Mouse (Mus musculus): ENCODE measurements around the gene Atp5g2. TPM values are rescaled to one million over a fixed set of nuclear protein-coding genes. Genes with fewer than 3 reads are reported as not detected.
"Not testable (repeated sequence)": the region's sequence is repeated elsewhere in the genome, so short reads cannot be mapped to it uniquely, and the experiment has no call there.

Atp5g2 gene
- polyA plus RNA-seq, 1 experiment from 2014 or later = 64.8 TPM

- H3K36me3 ChIP-seq = peaks cover 14% of the 10 kb centered on the region
- no peaks in the 10 kb centered on the region for H3K9me3 ChIP-seq
- WGBS = 28% methylated on average over 4 of the region's 4 CpGs
- H3K4me1 ChIP-seq = peaks cover 19% of the 10 kb centered on the region
- H3K4me3 ChIP-seq = no peak overlapping the region
- peak overlapping the region; percentile 80 for H3K27ac ChIP-seq
- peak; percentile 87 for DNase-seq (ENCODE audit: low spot score)
- H3K27me3 ChIP-seq (ENCODE audit: insufficient read depth, poor library complexity, severe bottlenecking) = no peaks in the 10 kb centered on the region
Observed at GRCm38 (mm10) chr15:102656658-102657057, 15.5 kb downstream of the Atp5g2 start.

GRCm38 (mm10) chr15:102651928-102652660 is 20.1 kb downstream of the Atp5g2 start:
- not testable (repeated sequence) for H3K9me3 ChIP-seq; H3K27me3 ChIP-seq (ENCODE audit: insufficient read depth, poor library complexity, severe bottlenecking); DNase-seq (ENCODE audit: low spot score); H3K4me3 ChIP-seq; H3K36me3 ChIP-seq; H3K27ac ChIP-seq
- H3K4me1 ChIP-seq = peaks cover 10% of the 10 kb centered on the region; the same call in 1 of the 2 replicates
- 78% methylated on average over 9 of the region's 9 CpGs for WGBS

GRCm38 (mm10) chr15:102651107-102651506 is 21.0 kb downstream of the Atp5g2 start:
- Histone ChIP-seq H3K4me3 (no peak overlapping the region), H3K36me3 (no peaks in the 10 kb centered on the region), H3K4me1 (0 out of 2 replicates have a peak, but pooled peaks cover 2% of the 10 kb centered on the region), H3K27ac (no peak overlapping the region), H3K9me3 (no peaks in the 10 kb centered on the region), H3K27me3 (ENCODE audit: insufficient read depth, poor library complexity, severe bottlenecking) (no peaks in the 10 kb centered on the region)
- no peak for DNase-seq (ENCODE audit: low spot score)
- 78% methylated on average over 3 of the region's 3 CpGs for WGBS

- H3K36me3 ChIP-seq = no peaks in the 10 kb centered on the region
Observed at GRCm38 (mm10) chr15:102635817-102636216, 36.3 kb downstream of the Atp5g2 start.

GRCm38 (mm10) chr15:102634684-102635083 is 37.5 kb downstream of the Atp5g2 start:
- DNase-seq (ENCODE audit: low spot score) = no peak
- no peaks in the 10 kb centered on the region for H3K9me3 ChIP-seq
- no peaks in the 10 kb centered on the region for H3K27me3 ChIP-seq (ENCODE audit: insufficient read depth, poor library complexity, severe bottlenecking)
- H3K4me1 ChIP-seq = no peaks in the 10 kb centered on the region
- H3K36me3 ChIP-seq = no peaks in the 10 kb centered on the region
- no peak overlapping the region for H3K27ac ChIP-seq
- H3K4me3 ChIP-seq = no peak overlapping the region
- WGBS = 91% methylated on average over 8 of the region's 8 CpGs

More at GRCm38 (mm10) chr15:102635817-102636216, 36.3 kb downstream of the Atp5g2 start:
- Histone ChIP-seq H3K27me3 (ENCODE audit: insufficient read depth, poor library complexity, severe bottlenecking) (no peaks in the 10 kb centered on the region), H3K9me3 (no peaks in the 10 kb centered on the region), H3K4me1 (no peaks in the 10 kb centered on the region), H3K27ac (no peak overlapping the region), H3K4me3 (no peak overlapping the region)
- 87% methylated on average over 3 of the region's 3 CpGs for WGBS
- no peak for DNase-seq (ENCODE audit: low spot score)

DNA sequence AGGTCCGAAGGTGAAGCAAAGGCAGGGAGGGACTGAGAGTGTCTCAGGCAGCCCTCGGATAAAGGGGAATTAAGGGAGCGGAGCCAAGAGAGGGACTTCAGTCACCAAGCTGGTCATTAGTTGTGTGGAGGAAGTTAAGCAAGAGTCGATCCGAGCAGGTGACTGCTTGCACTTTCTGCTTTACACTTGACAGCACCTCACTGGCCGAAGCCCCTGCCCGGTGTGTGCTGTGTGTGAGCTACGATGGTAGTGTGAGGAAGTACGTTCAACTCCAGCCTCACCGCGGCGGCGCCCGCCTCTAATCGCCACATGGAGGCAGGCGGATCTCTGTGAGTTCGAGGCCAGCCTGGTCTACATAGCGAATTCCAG is 46.5 kb downstream of the Atp5g2 start:
- H3K27me3 ChIP-seq (ENCODE audit: insufficient read depth, poor library complexity, severe bottlenecking) = no peaks in the 10 kb centered on the region
- H3K36me3 ChIP-seq = no peaks in the 10 kb centered on the region
- peak overlapping the region; percentile 96 for H3K27ac ChIP-seq
- WGBS = under 1% methylated on average over 18 of the region's 18 CpGs
- H3K4me1 ChIP-seq = peaks cover 13% of the 10 kb centered on the region
- DNase-seq (ENCODE audit: low spot score) = no peak
- no peaks in the 10 kb centered on the region for H3K9me3 ChIP-seq
- H3K4me3 ChIP-seq = peak overlapping the region; percentile 72

DNA sequence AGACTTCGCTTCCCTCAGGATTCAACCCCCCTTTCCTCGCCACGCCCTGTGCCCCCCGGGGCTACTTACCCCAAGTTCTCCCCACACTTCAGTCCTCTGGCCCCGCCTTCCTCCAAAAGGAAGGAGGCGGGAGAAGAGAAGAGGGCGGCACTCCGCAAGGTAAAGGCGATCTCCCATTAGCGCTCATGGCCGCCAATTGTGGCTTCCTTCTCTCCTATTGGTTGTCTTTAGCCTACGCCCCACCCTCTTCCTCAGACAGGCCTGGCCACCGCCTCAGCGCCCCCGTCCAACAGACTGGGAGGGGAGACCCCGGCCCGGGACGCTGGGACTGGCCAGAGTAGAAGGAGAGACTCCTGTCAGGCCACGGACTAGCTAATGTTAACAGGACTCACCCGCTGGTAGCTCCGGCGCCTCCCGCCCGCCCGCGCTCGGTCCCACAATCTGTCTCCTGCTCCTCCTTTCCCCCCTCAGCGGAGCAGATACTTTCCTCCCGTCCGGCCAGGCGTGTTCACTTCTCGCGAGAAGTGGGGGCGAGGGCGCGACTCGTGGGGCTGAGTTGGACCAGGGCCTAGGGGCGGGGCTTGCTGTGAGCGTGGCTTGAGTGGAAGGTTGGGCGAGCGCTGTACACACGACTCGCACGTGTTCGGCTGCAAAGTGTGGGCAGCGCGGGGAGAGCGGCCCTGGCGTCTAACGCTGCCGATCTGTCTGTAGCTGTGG is 47.0 kb downstream of the Atp5g2 start, which contains the start of the genes Gm28047 and Atf7:
Gene Gm28047, minus strand, starts transcription at position 98 of the 717 bp plus-strand sequence.
Gene Atf7, minus strand, starts transcription at position 495 of the 717 bp plus-strand sequence.
- H3K4me1 ChIP-seq = peaks cover 13% of the 10 kb centered on the region
- H3K27me3 ChIP-seq (ENCODE audit: insufficient read depth, poor library complexity, severe bottlenecking) = no peaks in the 10 kb centered on the region
- DNase-seq (ENCODE audit: low spot score) = peak; percentile 99
- H3K36me3 ChIP-seq = no peaks in the 10 kb centered on the region
- H3K27ac ChIP-seq = peak within 1 kb of the TSS; percentile 96
- H3K9me3 ChIP-seq = no peaks in the 10 kb centered on the region
- peak within 1 kb of the TSS; percentile 72 for H3K4me3 ChIP-seq
- WGBS = 0% methylated on average over 51 of the region's 51 CpGs

DNA sequence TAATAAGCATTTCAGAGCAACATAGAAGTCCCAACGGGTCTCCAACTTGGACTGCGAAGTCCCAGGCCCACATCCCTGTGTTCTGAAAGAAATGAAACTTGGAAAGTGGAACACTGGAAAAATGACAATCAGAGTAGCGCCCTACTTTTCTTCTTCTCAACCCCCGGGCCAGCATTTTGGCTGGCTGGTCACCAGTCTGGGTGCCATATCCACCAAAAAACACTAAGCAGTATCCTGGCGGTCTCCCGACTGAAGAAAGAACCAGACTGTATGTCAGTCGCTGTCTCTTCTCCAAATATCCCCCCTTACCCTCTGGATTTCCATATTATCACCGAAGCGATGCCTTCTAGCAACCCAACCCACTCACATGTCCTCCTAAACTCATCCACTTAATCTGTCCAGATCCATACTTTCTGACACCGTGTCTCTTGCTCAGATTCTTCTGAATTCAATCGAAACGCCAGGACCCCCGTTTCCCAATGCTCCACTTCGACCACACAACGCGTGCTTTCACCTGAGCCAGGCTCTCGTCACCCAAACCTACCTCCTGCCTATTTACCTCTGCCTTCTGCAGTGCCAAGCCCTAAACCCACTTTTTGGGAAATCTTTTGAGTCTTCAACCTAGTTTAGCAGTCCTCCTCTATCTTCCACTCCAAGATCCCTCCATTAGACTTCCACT is 47.7 kb downstream of the Atp5g2 start:
- peak overlapping the region; percentile 72 for H3K4me3 ChIP-seq

DNA sequence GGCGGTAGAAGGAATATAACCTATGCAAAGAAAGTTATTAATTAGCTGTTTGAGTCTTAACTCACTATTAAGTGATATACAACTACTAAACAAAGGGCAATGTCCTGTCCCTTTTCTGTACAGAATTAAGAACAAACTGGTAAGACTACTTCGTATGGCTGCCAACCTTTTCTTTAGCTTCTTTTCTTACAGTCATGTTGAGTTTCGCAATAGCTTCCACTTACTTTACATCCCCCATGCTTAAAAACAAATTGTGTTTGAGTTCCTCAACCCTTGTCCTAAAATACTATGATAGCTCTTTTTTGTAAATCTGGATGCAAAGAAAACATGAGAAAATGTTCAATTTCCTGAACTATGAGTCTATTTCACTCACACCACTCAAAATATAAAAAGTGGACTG is 49.0 kb downstream of the Atp5g2 start:
- H3K4me3 ChIP-seq = no peak overlapping the region
- H3K27ac ChIP-seq = no peak overlapping the region
- H3K36me3 ChIP-seq = peaks cover 7% of the 10 kb centered on the region; the same call in 1 of the 2 replicates
- no peaks in the 10 kb centered on the region for H3K27me3 ChIP-seq (ENCODE audit: insufficient read depth, poor library complexity, severe bottlenecking)
- no peaks in the 10 kb centered on the region for H3K9me3 ChIP-seq
- H3K4me1 ChIP-seq = peaks cover 13% of the 10 kb centered on the region
- 87% methylated on average over 3 of the region's 3 CpGs for WGBS
- no peak for DNase-seq (ENCODE audit: low spot score)

More for the DNA sequence above, 47.7 kb downstream of the Atp5g2 start:
- Histone ChIP-seq H3K36me3 (peaks cover 2% of the 10 kb centered on the region; the same call in 1 of the 2 replicates), H3K9me3 (no peaks in the 10 kb centered on the region), H3K4me1 (peaks cover 13% of the 10 kb centered on the region), H3K27ac (peak overlapping the region; percentile 96), H3K27me3 (ENCODE audit: insufficient read depth, poor library complexity, severe bottlenecking) (no peaks in the 10 kb centered on the region)
- no peak for DNase-seq (ENCODE audit: low spot score)
- WGBS = 5% methylated on average over 17 of the region's 17 CpGs

DNA sequence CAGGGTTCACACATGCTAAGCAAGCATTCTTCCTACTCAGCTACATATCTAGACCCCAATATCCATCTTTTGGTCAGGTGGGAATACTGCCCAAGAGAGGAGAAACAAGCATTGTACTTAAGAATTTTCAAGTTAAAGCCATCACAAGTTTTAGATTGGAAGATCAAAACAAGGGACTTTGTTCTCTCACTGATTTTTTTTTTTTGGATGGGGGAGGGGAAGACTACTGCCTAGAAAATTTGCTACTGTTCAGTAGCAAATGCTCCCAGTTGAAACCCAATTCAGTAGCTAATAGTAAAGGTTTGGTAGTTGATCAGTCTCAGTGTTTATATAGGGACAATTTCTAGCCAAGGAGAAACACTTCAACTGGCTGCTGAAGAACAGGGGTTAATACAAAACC is 49.6 kb downstream of the Atp5g2 start:
- Histone ChIP-seq H3K4me1 (peaks cover 13% of the 10 kb centered on the region), H3K9me3 (no peaks in the 10 kb centered on the region), H3K36me3 (peaks cover 7% of the 10 kb centered on the region; the same call in 1 of the 2 replicates), H3K27me3 (ENCODE audit: insufficient read depth, poor library complexity, severe bottlenecking) (no peaks in the 10 kb centered on the region), H3K4me3 (no peak overlapping the region), H3K27ac (no peak overlapping the region)
- DNase-seq (ENCODE audit: low spot score) = no peak

- Histone ChIP-seq H3K27ac (no peak overlapping the region), H3K36me3 (peaks cover 7% of the 10 kb centered on the region; the same call in 1 of the 2 replicates), H3K9me3 (no peaks in the 10 kb centered on the region), H3K4me1 (peaks cover 10% of the 10 kb centered on the region), H3K27me3 (ENCODE audit: insufficient read depth, poor library complexity, severe bottlenecking) (no peaks in the 10 kb centered on the region), H3K4me3 (no peak overlapping the region)
- no peak for DNase-seq (ENCODE audit: low spot score)
- 95% methylated on average over 1 of the region's 1 CpGs for WGBS
Observed at GRCm38 (mm10) chr15:102620765-102621164, 51.4 kb downstream of the Atp5g2 start.

DNA sequence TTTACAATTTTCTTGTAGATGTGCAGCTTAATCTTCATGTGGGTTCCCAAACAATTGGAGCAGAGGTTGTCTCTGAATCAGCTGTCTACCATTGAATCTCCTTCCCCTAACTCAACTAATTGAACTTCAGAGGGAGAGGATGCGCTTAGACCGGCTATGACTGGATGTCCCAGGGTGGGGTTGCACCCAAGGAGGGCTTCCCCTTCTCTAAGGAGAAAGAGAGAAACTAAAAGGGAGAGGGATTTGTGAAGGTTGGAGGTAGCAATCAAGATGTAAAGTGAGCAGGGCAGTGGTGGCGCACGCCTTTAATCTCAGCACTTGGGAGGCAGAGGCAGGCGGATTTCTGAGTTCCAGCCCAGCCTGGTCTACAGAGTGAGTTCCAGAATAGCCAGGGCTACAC is 52.7 kb downstream of the Atp5g2 start:
- 96% methylated on average over 5 of the region's 5 CpGs for WGBS
- Histone ChIP-seq H3K4me3 (no peak overlapping the region), H3K27me3 (ENCODE audit: insufficient read depth, poor library complexity, severe bottlenecking) (no peaks in the 10 kb centered on the region), H3K9me3 (no peaks in the 10 kb centered on the region), H3K36me3 (peaks cover 7% of the 10 kb centered on the region; the same call in 1 of the 2 replicates), H3K4me1 (peaks cover 8% of the 10 kb centered on the region; the same call in 1 of the 2 replicates), H3K27ac (no peak overlapping the region)
- DNase-seq (ENCODE audit: low spot score) = no peak
